Mouse (Mus musculus): ENCODE measurements at regions not wholly inside any gene's neighbourhood (a gene's known extent, or its start where the extent isn't known, plus 50 kb on each side); places are given as distances from the start of the nearest gene placed in this dataset.

GRCm38 (mm10) chr14:62171256-62172047 is 120.9 kb upstream of the Rnaseh2b start:
- CTCF ChIA-PET, result no interaction called here

- CTCF ChIA-PET, result interaction anchor here (0.7 kb wide), 1 partner anchor 54 kb away, joined by 21 read pairs; no protein-coding TSS in a partner anchor
Observed at GRCm38 (mm10) chr14:62173835-62174530, 118.4 kb upstream of the Rnaseh2b start.

GRCm38 (mm10) chr14:62175384-62176048 is 116.9 kb upstream of the Rnaseh2b start:
- CTCF ChIA-PET, result no interaction called here

GRCm38 (mm10) chr14:62177509-62177908 is 114.9 kb upstream of the Rnaseh2b start:
- CTCF ChIA-PET, result interaction anchor here (0.5 kb wide), 1 partner anchor 194 kb away, joined by 4 read pairs; no protein-coding TSS in a partner anchor

- CTCF ChIA-PET, result no interaction called here
Observed at GRCm38 (mm10) chr14:62187360-62187759, 105.0 kb upstream of the Rnaseh2b start.

- CTCF ChIA-PET, result interaction anchor here (0.7 kb wide), 1 partner anchor 159 kb away, joined by 3 read pairs; no protein-coding TSS in a partner anchor
Observed at GRCm38 (mm10) chr14:62188147-62188885, 104.1 kb upstream of the Rnaseh2b start.

GRCm38 (mm10) chr14:62191624-62192023 is 100.8 kb upstream of the Rnaseh2b start:
- CTCF ChIA-PET, result no interaction called here

- CTCF ChIA-PET, result no interaction called here
Observed at GRCm38 (mm10) chr14:62192814-62193213, 99.6 kb upstream of the Rnaseh2b start.

GRCm38 (mm10) chr14:62193371-62193770 is 99.0 kb upstream of the Rnaseh2b start:
- CTCF ChIA-PET, result no interaction called here

- CTCF ChIA-PET, result no interaction called here
Observed at GRCm38 (mm10) chr14:62196776-62197175, 95.6 kb upstream of the Rnaseh2b start.

GRCm38 (mm10) chr14:62198476-62199190 is 93.8 kb upstream of the Rnaseh2b start:
- CTCF ChIA-PET, result no interaction called here

- CTCF ChIA-PET, result no interaction called here
Observed at GRCm38 (mm10) chr14:62215071-62215470, 77.3 kb upstream of the Rnaseh2b start.

- CTCF ChIA-PET, result no interaction called here
Observed at GRCm38 (mm10) chr14:62216995-62217394, 75.4 kb upstream of the Rnaseh2b start.

GRCm38 (mm10) chr14:62217971-62218370 is 74.4 kb upstream of the Rnaseh2b start:
- CTCF ChIA-PET, result no interaction called here

- CTCF ChIA-PET, result no interaction called here
Observed at GRCm38 (mm10) chr14:62218716-62219115, 73.7 kb upstream of the Rnaseh2b start.

GRCm38 (mm10) chr14:62220770-62221169 is 71.6 kb upstream of the Rnaseh2b start:
- CTCF ChIA-PET, result no interaction called here
